Mouse (Mus musculus) MEL-GATA-1-ER (cell line): ENCODE data around the gene Jsrp1.

Experiments
- DNase-seq: peaks from one replicate; pipeline ENCODE4 v3.0.0-alpha.2; 2012; ENCODE audit warnings: low read depth; ENCODE audit errors: extremely low read depth

The Jsrp1 gene

DNA sequence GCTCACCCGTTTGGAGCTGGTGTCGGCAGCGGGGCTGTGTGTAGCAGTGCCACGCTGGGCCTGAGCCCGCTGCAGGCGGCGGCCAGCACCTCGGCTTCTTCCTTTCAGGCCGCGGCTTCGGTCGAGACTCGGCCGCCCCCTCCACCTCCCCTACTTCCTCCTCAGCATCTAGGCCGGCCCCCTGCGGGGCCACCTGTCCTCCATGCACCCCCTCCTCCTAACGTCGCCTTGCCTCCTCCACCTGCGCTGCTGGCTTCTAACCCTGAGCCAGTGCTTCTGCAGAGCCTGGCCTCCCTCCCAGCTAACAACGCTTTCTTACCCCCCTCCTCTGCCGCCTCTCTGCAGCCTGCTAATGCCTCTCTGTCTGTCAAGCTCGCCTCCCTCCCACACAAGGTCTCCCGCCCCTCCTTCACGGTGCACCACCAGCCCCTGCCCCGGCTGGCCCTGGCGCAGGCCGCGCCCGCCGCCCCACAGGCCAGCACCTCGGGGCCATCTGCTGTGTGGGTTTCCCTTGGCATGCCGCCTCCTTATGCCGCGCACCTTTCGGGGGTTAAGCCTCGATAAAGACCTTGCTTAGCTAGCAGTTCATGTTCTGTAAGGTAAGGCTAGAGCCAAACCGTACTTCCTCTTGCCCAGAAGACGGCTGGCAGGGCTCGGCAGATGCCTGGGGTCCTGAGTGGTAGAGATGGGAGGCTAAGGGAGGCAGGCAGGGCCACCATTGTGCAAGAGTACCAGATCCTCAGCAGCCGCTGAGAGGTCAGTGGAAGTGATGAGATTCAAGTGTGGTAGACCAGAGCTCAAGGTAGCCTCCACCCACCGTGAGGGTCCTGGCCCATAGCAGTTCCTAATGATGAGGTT, 20.9 kb downstream of the Jsrp1 start:
- DNase-seq, result no peak

DNA sequence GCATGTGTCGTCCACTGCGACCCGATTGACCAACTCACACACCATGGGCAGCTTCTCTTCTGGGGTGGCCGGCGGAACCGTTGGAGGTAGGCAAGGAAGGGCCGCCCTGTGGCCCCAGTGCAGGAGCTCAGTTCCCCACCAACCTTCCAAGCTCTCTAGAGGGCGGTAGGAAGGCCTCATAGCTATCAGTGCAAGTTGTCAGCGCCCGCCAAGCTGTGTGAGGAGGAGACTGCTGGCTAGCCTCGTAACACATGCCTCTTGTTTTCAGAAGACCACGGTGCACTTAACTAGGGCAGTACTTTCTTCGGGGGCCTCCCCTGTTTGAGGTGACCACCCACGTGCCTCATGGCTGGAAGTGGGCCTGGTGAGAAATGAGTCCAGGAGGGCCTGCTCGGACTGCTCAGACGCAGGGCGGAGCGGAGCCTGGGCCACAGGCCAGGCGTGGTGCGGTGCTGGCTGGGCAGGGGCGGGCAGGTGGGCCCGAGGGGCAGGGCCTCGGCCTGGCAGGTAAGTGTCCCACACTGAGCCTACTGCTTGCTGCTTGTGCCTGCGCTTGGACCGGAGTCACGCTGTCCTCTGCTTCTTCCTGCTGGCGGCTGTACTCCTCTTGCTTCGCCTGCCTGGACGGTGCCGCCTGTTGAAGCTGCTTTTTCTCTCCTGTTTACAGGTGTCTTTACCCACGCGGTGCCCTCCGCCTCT, 21.7 kb downstream of the Jsrp1 start:
- DNase-seq, result no peak

DNA sequence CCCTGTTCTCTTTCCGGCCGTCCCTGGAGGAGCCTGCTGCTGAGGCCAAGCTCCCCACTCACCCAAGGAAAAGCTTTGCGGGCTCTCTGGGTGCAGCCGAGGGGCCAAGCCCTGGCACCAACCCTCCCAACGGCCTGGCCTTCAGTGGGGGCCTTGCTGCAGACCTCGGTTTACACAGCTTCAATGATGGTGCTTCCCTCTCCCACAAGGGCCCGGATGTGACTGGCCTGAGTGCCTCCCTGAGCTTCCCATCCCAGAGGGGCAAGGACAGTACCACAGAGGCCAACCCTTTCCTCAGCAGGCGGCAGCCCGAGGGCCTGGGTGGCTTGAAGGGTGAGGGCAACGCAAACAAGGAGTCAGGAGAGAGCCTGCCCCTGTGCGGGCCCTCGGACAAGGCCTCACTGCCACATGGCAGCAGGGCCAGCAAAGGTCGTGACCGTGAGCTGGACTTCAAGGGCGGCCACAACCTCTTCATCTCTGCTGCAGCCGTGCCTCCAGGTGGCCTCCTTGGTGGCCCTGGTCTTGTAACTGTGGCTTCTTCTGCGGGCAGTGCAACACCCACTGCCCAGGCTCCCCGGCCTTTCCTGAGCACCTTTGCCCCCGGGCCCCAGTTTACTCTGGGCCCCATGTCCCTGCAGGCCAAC, 22.4 kb downstream of the Jsrp1 start:
- DNase-seq, result no peak

DNA sequence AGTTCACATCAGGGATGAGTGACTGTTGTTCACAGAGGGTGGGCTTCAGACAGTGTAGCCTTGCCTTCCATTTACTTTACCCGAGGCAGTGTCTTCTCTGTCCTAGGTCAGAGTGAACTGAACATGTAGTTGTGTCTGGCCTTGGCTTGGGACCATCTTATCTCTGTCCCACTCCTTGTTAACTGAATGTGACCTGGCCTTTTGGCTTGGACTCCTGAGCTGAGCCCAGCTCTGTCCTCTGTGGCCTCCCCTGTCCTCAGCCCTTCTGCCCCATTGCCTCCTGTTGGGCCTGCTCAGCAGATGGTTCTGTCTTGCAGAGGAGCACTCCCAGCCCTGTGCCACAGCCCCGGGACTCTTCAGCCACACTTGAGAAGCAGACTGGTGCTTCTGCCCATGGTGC, 25.8 kb downstream of the Jsrp1 start:
- DNase-seq, result no peak

DNA sequence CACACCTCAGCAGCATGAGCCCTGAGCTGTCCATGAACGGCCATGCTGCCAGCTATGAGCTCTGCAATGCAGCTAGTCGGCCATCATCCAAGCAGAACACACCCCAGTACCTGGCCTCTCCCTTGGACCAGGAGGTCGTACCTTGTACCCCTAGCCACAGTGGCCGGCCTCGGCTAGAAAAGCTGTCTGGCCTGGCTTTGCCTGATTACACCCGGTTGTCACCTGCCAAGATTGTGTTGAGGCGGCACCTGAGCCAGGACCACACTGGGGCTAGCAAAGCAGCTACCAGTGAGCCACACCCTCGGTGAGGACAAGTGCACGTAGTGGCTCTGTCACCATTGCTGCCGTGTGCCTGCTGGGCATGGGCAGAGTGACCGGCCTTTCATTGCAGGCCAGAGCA, 27.3 kb downstream of the Jsrp1 start:
- no peak for DNase-seq

DNA sequence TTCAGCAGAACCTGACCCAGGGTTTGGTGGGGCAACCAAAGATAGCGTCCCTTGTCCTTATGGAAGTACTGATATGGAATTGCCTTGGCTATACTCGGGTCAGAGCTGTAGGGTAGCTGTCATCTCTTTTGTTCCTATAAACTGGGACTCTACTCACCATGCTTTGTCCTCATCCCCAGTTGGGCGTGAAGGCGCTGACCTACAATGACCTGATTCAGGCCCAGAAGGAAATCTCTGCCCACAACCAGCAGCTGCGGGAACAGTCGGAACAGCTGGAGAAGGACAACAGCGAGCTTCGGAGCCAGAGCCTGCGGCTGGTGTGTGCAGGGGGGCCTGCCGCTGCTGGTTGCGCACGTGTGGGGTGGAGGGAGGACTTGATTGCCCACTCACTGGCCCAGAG, 28.4 kb downstream of the Jsrp1 start:
- no peak for DNase-seq

DNA sequence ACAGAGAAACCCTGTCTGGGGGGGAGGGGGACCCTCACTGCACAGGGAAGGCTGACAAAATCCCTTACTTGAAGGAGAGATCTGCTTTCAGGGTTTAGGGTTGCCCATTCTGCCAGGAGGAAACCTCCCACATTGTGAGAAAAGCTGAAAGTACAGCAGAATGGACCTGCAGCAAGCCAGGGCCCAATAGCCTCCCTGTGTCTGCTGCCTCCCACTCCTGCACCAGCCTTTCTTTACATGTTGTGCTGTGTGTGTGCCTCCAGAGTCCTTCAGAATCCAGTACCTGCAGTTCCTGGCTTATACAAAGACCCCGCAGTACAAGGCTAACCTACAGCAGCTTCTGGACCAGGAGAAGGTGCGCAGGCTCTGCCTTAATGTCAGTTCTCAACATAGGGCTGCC, 29.0 kb downstream of the Jsrp1 start:
- no peak for DNase-seq

DNA sequence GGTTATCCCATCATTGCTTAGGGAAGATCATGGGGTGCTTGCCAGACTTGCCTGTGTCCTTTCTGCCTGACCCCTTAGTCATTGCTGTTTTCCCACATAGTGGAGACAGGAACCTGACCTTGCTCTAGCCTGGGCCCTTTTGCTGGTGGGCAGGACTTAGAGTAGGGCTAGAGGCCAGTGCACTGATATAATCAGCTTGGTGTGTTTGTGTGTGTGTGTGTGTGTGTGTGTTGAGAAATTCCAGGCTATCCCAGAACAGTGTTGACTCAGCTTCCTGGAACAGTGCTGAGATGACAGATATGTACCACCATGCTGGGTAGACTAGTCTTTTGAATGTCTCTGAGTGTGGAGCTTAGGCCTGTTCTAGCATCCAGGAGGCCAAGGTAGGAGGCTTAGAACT, 33.7 kb downstream of the Jsrp1 start:
- DNase-seq, result no peak

DNA sequence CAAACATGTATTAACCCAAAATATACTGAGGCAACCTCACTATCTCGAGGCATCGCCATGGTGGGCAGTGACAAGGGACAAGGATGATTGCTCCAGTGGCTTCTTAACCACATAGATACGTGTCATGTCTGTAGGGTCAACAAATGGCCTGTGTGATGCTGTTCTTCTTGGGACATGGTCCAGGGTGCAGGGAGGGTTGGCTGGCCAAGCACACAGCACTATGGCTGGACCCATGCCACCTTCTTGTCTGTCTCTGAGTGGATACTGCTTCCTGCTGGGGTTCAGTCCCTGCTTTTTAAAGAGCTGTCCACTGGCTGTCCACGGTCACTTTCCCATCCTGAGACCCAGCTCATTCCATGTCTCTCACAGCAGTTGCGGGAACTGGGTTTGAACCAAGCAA, 36.2 kb downstream of the Jsrp1 start:
- DNase-seq, result no peak

DNA sequence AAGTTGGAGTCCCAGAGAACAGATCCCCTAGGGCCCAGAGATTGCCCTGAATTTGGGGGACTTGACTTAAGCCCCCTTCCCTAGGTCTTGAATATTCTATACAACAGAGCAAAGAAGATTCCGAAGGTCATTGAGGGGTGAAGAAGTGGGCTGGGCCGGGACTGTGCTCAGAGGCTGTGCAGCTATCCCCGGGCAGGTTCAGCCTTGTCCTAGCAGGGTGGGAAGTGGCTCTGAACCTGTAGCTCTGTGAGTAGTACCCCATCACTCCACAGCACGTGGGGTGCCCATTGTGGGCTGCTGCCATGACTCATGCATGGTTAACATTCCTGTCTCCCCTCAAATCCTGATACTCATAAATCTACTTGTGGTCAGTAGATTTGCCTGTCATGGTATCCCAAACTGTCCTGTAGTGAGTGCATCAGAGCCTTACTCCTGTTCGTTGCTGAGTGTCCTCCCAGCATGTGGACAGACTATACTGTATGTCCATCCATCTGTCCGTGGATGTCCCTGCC, 36.9 kb downstream of the Jsrp1 start:
- DNase-seq, result no peak

DNA sequence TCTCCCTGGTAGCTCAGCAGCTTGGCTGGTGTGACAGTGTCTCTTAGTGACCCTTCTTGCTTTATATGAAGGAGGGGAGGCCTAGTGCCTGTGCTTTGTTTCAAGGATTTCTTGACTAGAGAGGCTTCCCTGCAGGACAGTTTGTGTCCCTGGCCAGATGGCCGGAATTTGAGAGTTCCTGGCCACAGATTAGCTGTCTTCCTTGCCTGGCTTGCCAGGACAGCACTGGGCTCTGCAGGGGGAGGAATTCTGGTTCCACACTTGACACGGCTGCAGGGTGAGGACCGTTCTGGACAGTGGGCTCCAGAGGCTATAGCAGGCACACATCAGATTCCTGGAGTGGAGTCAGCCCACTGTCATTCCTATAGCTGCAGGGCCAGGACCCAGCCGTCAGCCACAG, 37.6 kb downstream of the Jsrp1 start:
- DNase-seq, result no peak

DNA sequence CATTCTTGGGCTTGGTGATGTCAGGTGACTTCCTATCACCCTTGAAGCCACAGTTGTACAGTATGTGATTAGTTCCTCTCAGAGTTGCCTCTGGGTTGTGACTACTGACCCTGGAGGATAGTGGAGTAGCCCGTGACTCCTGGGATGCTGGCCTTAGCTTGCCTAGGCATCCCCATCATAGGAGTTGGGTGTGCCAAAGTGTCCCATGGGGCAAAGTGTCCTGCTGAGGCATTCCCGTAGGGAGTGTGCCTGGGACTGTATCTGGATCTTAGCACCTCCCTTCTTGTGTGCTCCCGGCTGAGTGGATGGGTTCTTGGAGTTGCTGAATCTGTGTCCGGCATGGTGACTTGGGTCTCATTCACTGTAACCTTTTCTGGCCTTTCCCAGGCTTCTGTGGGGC, 38.3 kb downstream of the Jsrp1 start:
- no peak for DNase-seq

DNA sequence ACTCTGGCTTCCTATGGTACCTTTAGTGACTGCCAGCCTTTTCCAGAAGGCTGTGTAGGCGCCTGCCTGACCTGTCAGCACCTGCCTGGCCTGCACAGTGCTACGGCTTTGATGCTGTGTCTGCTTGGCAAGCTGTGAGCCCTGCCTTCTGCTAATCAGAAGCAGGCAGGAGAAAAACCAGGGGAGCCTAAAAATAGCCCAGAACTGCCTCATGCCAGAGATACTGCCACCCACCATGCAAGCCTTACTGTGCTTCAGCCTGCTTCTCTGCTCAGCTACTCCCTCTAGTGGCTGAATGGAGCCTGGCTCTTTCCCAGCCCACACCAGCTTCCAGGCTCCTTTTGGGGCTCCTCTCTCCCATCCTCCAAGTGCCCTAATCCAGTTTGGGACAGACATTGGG, 38.7 kb downstream of the Jsrp1 start:
- DNase-seq, result peak; percentile 80

DNA sequence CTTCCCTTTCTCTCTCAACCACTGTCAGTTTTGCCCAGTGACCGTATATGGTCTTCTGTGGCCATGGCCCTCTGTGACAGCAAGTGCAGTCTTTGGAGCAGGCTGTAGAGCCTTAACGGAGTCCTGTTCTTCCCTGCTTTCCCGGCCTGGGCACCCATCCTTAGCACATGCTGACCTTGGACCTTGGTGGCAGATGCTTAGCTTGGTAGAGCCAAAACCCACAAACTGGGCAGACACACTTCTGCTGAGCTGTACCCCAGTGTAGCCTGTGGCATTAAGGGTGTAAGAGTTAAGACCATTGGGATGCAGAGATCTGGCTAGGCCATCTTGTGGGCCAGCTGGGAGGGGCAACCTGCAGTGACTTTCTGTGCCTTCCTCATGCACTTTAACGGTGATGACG, 39.5 kb downstream of the Jsrp1 start:
- no peak for DNase-seq

DNA sequence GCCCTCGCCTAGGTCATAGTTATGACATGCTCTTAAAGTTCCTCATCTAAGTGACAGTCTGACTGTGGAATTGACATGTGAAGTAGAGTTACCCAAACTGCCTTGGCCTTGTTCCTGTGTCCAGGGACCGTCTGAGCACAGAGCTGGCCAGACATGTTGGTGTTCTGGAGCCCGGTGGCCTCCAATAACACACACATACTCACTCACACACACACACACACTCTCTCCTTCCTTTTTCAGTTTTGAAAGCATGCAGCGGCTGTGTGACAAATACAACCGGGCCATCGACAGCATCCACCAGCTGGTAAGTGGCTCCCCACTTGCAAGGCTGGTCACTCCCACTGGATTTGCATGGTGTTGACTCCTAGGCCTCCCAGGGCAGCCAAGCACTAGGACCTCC, 44.9 kb downstream of the Jsrp1 start:
- DNase-seq, result no peak

DNA sequence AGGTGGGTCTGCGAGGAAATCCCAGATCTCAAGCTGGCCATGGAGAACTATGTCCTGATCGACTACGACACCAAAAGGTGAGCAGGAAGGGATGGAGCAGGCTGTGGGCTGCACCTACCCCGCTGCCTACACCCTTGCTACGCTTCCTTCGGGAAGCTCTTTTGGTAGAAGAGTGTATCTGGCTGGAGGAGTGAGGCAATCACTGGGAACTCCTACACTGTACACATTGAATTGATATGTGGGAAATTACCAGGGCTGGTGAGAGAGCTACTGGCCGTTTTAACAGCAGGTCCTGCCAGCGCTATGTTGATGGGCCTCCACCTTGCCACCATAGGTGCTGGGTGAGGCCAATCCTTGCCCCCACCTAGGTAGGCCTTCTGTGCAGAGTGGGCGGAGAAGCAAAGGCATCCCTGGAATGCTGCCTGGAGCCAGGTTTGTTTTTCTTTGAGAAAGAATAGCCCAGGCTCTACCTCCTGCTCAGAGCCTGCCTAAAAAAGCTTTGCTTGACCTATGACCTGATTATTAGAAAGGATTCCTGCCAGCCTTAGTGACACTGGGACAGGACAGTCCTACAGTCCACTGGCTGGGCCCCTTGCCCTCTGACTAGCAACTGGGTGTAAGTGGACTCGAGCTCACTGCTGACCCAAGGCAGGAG, 47.0 kb downstream of the Jsrp1 start:
- DNase-seq, result no peak

DNA sequence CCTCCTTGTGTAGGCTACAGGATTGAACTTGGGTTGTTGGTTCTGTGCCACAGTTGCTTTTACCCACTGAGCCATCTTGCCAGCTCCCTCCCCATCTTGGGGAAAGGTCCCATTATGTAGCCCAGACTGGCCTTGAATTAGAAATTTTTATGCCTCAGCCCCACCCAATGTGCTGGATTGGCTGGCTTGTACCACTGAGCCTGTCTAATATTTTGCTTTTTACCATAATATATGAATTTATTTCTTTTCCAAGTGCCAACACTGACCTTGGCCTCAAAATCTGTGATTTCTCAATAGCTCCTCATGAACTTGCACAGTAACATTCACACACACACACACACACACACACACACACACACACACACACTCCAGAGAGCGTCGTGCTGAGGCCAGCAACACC, 47.6 kb downstream of the Jsrp1 start:
- no peak for DNase-seq

DNA sequence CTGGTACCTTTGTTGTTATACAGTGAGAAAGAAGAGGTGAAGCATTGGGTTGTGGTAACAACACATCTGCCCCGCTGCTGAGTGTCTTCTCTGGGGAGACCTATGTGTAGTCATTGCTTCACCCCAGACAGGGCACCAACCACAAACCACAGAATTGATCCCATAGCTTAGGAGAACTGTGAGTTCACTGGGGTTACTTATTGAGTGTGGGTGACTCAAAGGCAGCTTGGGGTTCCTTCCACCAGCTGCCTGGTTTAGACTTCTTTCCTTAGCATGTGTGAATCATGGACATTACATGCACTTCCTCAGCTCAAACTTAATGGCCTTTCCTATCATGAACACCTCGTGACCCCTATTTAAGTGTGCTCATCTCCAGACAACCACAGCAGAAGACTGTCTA, 49.8 kb downstream of the Jsrp1 start:
- DNase-seq, result no peak

DNA sequence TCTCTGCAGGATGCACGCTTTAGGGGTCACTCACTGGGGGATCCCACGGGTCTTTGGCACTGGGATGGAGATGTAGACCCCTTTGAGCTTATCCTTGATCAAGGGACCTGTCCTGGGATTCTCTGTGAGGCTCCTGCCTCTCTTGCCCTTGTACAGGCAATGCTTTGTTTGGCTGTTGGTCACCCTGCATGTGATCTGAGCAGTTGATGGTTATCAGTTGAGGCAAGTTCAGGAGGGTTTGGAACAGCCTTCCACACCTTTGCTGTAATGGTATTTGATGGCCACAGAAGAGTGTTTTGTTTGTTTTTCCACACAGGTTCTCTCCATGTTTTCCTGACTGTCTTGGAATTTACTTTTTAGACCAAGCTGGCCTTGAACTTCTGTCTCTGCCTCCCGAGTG, 51.5 kb downstream of the Jsrp1 start:
- no peak for DNase-seq

DNA sequence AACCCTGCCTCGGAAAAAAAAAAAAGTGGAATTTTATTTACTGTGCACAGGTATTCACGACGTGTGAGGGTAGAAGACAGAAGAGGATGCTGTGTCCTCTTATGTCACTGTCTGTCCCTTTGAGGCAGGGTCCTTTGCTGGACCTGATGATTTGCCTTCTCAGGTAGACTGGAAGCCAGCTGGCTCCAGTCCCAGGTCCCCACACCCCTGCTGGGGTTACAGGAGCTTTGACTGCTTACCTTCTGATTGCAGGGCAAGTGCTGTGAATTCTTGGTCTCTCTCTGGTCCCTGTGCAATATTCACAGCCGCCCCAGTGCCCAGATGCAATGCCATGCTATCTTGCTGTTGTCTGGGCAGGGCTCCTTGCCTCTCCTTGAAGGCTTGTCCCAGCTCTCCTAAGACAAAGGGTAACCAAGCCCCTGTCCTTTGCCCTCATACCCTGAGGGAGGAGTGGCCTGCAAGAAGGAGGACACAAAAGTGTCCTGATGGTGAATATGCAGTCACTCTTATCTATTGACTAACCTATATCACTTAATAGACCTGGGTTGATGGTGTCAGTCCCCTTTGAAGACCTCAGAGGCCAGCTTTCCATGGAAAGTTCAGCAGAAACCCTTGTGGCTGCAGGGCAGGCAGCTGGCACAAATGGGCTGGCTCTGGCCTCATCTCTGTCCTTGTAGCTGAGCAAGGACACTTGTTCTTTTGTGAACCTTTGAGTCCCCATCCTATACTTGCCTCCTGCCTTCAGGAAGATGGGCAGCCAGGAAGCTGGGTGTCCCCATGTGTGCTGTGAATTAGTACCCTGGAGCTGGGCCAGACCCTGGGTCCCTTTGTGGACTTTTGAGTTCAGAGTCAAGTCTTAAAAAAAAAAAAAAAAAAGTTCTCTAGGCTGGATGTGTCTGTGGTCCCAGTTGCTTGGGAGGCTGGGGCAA, 52.4 kb downstream of the Jsrp1 start:
- no peak for DNase-seq

DNA sequence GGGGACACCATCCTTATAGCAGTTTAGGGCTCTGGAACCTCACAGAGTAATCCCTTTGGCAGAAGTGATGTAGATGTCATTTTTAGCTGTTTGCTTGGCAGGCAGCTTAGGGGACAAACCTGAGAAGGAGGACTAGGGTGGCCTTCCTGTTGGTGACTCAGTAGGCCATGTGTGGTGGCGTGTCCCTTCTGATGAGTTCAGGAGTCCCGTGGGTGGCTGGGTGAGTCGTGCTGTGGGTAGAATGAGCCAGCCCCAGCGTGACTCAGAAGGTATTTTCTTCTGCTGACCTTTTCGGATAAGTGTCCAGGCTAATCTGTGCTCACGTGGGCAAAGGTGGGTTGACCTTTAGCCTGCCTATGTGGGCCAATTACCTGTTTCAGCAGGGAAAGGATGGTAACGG, 54.6 kb downstream of the Jsrp1 start:
- DNase-seq, result no peak
